Mouse (Mus musculus) layer of hippocampus, postnatal 36 days (tissue): ENCODE results near the gene Rheb. TPM values are rescaled to one million over a fixed set of nuclear protein-coding genes. Genes with fewer than 3 reads are reported as not detected.
"Not testable (repeated sequence)": the region's sequence is repeated elsewhere in the genome, so short reads cannot be mapped to it uniquely, and the experiment has no call there.

Source experiments
- DNase-seq, 2 experiments: peaks; one replicate each; pipeline ENCODE4 v3.0.0; 2022
- total RNA-seq, 2 experiments: library from RNA; stranded (reverse); gene quantifications; 2 replicates each; pipeline ENCODE4 v1.2.3; 2021

Rheb gene
- total RNA-seq, 2 experiments from 2014 or later: 111 to 120 TPM

GRCm38 (mm10) chr5:24782957-24783356, 59.5 kb downstream of the Rheb start:
- DNase-seq: no peak

DNA sequence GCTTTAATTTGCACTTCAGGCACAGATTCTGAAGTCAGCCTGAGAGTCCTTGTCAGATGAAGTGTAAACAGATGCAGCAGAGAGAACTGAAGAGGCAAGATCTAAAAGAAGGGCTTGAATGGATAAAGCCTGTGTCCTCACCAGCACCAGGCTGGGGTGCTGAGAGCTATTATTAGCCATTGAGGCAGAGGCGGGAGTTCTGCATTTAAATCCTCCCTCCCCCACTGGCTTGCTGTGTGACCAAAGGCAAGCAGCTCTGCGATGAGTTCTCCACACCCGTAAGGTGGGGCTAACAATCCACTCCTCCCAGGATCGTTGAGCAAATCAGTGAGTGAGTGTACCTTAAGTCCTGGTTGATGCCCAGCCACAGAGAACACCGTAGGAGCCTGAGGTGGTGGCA, 61.4 kb downstream of the Rheb start:
- DNase-seq: no peak

DNA sequence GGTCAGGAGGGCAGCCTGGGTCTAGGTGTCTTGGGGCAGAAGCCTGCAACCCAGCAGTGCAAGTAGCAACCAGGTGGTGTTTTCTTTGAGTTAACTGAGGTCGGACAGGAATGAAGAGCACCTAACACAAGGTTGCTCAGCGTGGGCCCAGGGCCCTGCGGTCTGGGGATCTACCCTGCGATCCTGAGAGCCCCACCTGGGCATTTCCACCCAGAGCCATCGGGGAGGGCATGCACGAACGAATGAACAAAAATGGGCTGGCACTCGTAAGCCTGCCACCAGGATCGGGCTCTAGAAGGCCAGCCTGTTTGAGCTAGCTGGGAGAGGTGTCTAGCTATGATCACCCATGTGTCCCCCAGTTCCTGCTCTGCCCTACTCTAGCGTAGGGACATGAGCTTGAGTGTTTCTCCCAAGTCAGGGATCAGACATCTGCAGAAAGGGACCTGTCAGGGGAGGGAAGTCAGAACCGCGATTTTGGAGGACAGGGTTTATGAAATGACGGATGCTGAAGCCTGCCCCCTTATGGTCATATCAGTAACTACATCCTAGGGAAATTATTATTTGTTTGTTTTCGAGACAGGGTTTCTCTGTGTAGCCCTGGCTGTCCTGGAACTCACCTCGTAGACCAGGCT, 62.4 kb downstream of the Rheb start:
- no peak for DNase-seq

- no peak for DNase-seq
Observed at GRCm38 (mm10) chr5:24779321-24779720, 63.1 kb downstream of the Rheb start.

DNA sequence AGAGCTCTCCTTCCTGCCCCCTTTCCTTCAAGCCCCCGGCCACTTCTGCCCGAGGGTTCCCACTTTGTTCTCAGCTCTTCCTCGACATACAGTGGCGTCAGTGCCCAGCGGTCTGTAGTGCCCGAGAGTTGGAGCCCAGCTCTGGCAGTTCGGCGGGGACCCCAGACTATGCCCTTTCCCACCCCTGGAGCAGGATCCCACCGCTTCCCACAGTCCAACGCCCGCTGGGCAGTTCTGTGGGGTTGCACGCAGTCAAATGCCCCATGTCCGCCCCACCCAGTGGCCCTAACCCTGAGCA, 63.6 kb downstream of the Rheb start:
- DNase-seq: no peak

- DNase-seq: no peak
Observed at GRCm38 (mm10) chr5:24778082-24778842, 64.2 kb downstream of the Rheb start.

DNA sequence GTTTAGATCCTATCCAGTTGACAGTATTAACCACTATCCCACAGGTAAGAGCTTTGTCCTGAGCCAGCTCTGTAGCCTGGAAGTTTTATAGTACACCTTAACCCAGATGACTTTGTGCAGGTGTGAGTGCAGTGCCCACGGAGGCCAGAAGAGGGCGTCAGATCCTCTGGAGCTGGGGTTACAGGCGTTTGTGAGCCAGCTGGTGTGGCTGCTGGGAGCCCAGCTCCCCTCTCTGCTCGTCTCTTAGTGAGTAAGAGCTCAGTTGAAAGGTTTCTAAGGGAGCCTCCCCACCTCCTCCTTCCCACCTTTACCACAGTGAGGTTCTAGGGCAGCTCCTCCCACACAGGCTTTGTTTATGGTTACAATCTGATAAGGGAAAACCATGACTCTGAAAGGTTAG, 65.7 kb downstream of the Rheb start:
- DNase-seq: no peak

- not testable (repeated sequence) for DNase-seq
Observed at GRCm38 (mm10) chr5:24774549-24774948, 67.9 kb downstream of the Rheb start.

GRCm38 (mm10) chr5:24757816-24758215, 84.6 kb downstream of the Rheb start, which contains the start of gene Crygn:
TSS of gene Crygn (minus strand) at chr5:24758008.
- no peak for DNase-seq

- no peak for DNase-seq
Observed at GRCm38 (mm10) chr5:24756931-24757330, 85.5 kb downstream of the Rheb start.

Other genes with a start within 250 kb of the Rheb start
- gene Smarcd3, start 218.2 kb downstream of the Rheb start, total RNA-seq: 10 to 100 TPM; 88.0 to 89.8 TPM
- gene Nub1, start 157.1 kb downstream of the Rheb start, total RNA-seq: 10 to 100 TPM; 63.3 to 65.9 TPM
- gene Wdr86, start 111.9 kb downstream of the Rheb start, total RNA-seq: 1 to 10 TPM in 1 of 2 experiments, under 1 TPM in 1; 0.22 to 1.5 TPM
- gene Crygn, start 84.6 kb downstream of the Rheb start, total RNA-seq: under 1 TPM; 0.53 to 0.95 TPM